Mouse (Mus musculus) heart, postnatal 4 days (tissue): ENCODE results near the gene Btbd35f27. TPM values are rescaled to one million over a fixed set of nuclear protein-coding genes. Genes with fewer than 3 reads are reported as not detected.
"Not testable (repeated sequence)": the region's sequence is repeated elsewhere in the genome, so short reads cannot be mapped to it uniquely, and the experiment has no call there.

Source experiments
- DNase-seq: peaks from one replicate; pipeline ENCODE4 v3.0.0; 2021
- total RNA-seq, 2 experiments: library from RNA; stranded (reverse); gene quantifications; 2 replicates each; pipeline ENCODE4 v1.2.3; 2021

Gene Btbd35f27
- not detected for total RNA-seq

- not testable (repeated sequence) for DNase-seq
Measured at GRCm38 (mm10) chrX:4951835-4952234, at the start of gene Btbd35f27. Gene Btbd35f27, plus strand, starts transcription at chrX:4952135.

Other genes with a start within 250 kb of the Btbd35f27 start
- not detected for gene Btbd35f4, start 151.6 kb upstream of the Btbd35f27 start, total RNA-seq